Mouse (Mus musculus): Measurements from ENCODE around the gene Akt2.

DNA sequence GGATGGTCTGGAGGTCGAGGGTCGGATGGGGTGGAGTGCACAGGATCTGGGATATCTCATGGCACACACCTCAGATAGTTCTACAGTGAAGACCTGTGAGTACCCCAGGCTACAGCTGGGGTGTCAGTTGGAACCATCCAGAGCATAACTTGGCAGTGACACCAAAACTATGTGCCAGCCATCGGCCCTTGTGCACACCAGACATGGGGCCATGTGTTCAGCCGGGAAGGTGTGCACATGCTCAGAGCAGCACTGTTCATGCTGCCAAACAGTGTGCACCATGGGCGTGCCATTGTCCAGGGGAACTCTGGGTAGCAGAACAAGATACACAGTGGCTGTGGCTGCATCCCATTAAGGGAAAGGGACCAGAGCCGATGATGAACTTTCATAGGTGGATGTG lies 43.3 kb downstream of the Akt2 start:
- TF ChIP-seq CTCF (IDR thresholded peaks at IDR 0.05; ENCODE audit: insufficient read depth, low read length) (no peak), POLR2A (IDR thresholded peaks at IDR 0.05; ENCODE audit: borderline replicate concordance, extremely low read depth, low read depth, low read length) (no peak)

Measured in lung, adult 2 months (tissue).